Mouse (Mus musculus): ENCODE data around the gene Nemp1. TPM values are rescaled to one million over a fixed set of nuclear protein-coding genes. Genes with fewer than 3 reads are reported as not detected.

The Nemp1 gene
- polyA plus RNA-seq, 1 experiment from 2014 or later: 3.4 TPM

- Histone ChIP-seq H3K4me3 (replicated peaks) (no peak overlapping the region), H3K27ac (replicated peaks) (no peak overlapping the region), H3K4me2 (no peak overlapping the region), H3K36me3 (no peaks in the 10 kb centered on the region), H3K9ac (replicated peaks) (no peak overlapping the region), H3K9me3 (replicated peaks) (no peaks in the 10 kb centered on the region), H3K27me3 (replicated peaks) (0 out of 2 replicates have a peak, but pooled peaks cover 3% of the 10 kb centered on the region), H3K4me1 (peaks cover 14% of the 10 kb centered on the region)
- ATAC-seq (ENCODE audit: low FRiP score): 0 out of 2 replicates have a peak, but pooled peaks have one; percentile 24
- 45% methylated on average over 5 of the region's 5 CpGs for WGBS
Observed at GRCm38 (mm10) chr10:127734434-127734833, 67.7 kb downstream of the Nemp1 start.

- Histone ChIP-seq H3K4me2 (no peak overlapping the region), H3K36me3 (no peaks in the 10 kb centered on the region)
- 78% methylated on average over 2 of the region's 2 CpGs for WGBS
Observed at GRCm38 (mm10) chr10:127736266-127736665, 69.6 kb downstream of the Nemp1 start.

GRCm38 (mm10) chr10:127736916-127737315 is 70.2 kb downstream of the Nemp1 start:
- Histone ChIP-seq H3K4me1 (peaks cover 13% of the 10 kb centered on the region), H3K9ac (replicated peaks) (no peak overlapping the region), H3K27ac (replicated peaks) (no peak overlapping the region), H3K36me3 (peaks cover 6% of the 10 kb centered on the region), H3K4me3 (replicated peaks) (no peak overlapping the region), H3K9me3 (replicated peaks) (no peaks in the 10 kb centered on the region), H3K4me2 (no peak overlapping the region), H3K27me3 (replicated peaks) (0 out of 2 replicates have a peak, but pooled peaks cover 3% of the 10 kb centered on the region)
- WGBS: 73% methylated on average over 4 of the region's 4 CpGs
- no peak for ATAC-seq (ENCODE audit: low FRiP score)

More at GRCm38 (mm10) chr10:127736266-127736665, 69.6 kb downstream of the Nemp1 start:
- no peak overlapping the region for H3K9ac ChIP-seq (replicated peaks)
- ATAC-seq (ENCODE audit: low FRiP score): no peak
- no peak overlapping the region for H3K4me3 ChIP-seq (replicated peaks)
- no peak overlapping the region for H3K27ac ChIP-seq (replicated peaks)
- H3K27me3 ChIP-seq (replicated peaks): 0 out of 2 replicates have a peak, but pooled peaks cover 3% of the 10 kb centered on the region
- H3K4me1 ChIP-seq: peaks cover 15% of the 10 kb centered on the region
- H3K9me3 ChIP-seq (replicated peaks): no peaks in the 10 kb centered on the region

DNA sequence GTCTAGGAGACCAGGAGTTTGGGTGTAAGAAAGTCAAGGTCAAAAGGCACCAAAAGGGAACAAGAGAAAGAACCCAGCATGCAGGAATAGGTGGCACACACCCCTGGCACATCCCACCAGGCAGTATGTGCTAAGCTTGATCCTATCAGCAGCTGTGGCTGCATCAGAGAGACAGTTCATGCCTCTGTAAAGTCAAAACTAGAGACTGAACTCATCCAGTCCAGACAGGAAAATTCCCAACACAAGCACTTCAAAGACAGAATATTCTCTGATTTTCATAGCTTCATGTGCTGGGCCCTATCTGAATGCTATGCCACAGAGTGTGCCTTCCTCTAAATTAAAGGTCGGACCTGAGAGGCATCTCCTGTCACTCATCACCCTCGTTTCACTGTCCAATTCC is 70.9 kb downstream of the Nemp1 start:
- H3K27me3 ChIP-seq (replicated peaks): 0 out of 2 replicates have a peak, but pooled peaks cover 3% of the 10 kb centered on the region
- peaks cover 12% of the 10 kb centered on the region for H3K36me3 ChIP-seq
- no peaks in the 10 kb centered on the region for H3K9me3 ChIP-seq (replicated peaks)
- no peak overlapping the region for H3K27ac ChIP-seq (replicated peaks)
- no peak for ATAC-seq (ENCODE audit: low FRiP score)
- no peak overlapping the region for H3K9ac ChIP-seq (replicated peaks)
- H3K4me2 ChIP-seq: no peak overlapping the region
- H3K4me1 ChIP-seq: peaks cover 13% of the 10 kb centered on the region
- 27% methylated on average over 2 of the region's 2 CpGs for WGBS
- no peak overlapping the region for H3K4me3 ChIP-seq (replicated peaks)

DNA sequence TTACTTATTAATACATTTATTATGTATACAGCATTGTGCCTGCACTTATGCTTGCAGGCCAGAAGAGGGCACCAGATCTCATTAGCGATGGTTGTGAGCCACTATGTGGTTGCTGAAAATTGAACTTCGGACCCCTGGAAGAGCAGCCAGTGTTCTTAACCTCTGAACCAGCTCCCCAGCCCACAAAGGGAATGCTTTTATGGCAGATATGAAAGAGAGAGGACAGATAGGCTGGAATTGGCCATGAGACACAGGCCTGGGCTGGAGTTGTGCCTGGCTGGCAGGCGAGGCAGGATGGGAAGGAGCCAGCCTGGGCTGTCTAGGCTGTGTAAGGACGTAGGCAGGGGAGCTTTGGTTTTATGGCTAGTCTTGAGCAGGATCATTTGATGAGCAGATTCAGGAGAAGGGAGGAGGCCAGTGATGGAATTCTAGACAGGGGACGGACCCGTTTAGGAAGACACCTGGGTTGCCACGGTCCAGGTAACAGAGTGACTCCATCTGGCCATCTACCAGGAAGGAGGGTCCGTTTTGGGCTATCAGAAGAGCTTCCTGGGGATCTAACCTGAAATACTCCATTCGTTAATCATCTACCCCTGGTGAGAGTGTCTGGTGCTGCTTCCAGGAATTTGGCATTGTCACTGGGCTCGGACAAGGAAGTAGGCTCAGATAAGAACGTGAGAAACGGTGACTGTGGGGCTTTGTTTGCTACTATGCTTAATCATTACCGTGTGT is 71.6 kb downstream of the Nemp1 start:
- no peak for ATAC-seq (ENCODE audit: low FRiP score)

DNA sequence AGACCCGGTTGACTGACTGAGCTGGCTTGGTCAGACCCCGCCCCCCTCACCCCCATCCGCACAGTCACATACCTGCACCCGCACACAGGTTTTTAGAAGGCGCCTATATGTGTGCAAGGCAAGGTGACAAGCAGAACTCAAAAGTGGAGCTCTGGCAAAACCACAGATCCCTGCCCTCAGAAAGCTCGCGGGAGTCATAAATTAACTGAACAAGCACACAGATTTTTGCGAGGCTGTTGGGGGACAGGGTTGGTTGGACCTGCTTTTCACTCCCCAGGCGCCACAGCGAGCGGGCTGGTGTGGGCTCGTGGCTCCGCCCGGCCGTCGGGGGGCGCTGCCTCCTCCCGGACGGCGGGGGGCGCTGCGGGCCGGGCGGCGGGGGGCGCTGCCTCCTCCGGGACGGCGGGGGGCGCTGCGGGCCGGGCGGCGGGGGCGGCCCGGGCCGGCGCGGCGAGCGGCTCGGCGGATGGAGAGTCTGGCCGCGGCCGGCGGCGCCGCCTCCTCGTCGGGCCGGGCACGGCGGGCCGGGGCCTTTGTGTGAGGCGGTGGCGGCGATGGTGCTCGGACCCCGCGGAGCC is 72.5 kb downstream of the Nemp1 start, which contains the start of gene Zbtb39:
Gene Zbtb39, plus strand, starts transcription at position 456 of the 578 bp plus-strand sequence.
- H3K9me3 ChIP-seq (replicated peaks): no peaks in the 10 kb centered on the region
- H3K4me3 ChIP-seq (replicated peaks): peak within 1 kb of the TSS; percentile 91
- peak; percentile 85 for ATAC-seq (ENCODE audit: low FRiP score)
- peak within 1 kb of the TSS; percentile 81 for H3K27ac ChIP-seq (replicated peaks)
- H3K27me3 ChIP-seq (replicated peaks): no peaks in the 10 kb centered on the region
- under 1% methylated on average over 59 of the region's 61 CpGs for WGBS
- peak within 1 kb of the TSS; percentile 60 for H3K4me2 ChIP-seq
- H3K9ac ChIP-seq (replicated peaks): peak within 1 kb of the TSS; percentile 93
- peaks cover 13% of the 10 kb centered on the region for H3K4me1 ChIP-seq
- H3K36me3 ChIP-seq: peaks cover 28% of the 10 kb centered on the region

More for the DNA sequence above, 71.6 kb downstream of the Nemp1 start:
- H3K4me2 ChIP-seq: peak overlapping the region; percentile 60; the same call in 1 of the 2 replicates
- 53% methylated on average over 13 of the region's 13 CpGs for WGBS
- H3K9me3 ChIP-seq (replicated peaks): no peaks in the 10 kb centered on the region
- peaks cover 20% of the 10 kb centered on the region for H3K36me3 ChIP-seq
- H3K4me1 ChIP-seq: peaks cover 13% of the 10 kb centered on the region
- H3K9ac ChIP-seq (replicated peaks): no peak overlapping the region
- H3K4me3 ChIP-seq (replicated peaks): no peak overlapping the region
- H3K27me3 ChIP-seq (replicated peaks): 0 out of 2 replicates have a peak, but pooled peaks cover 3% of the 10 kb centered on the region
- no peak overlapping the region for H3K27ac ChIP-seq (replicated peaks)

GRCm38 (mm10) chr10:127739661-127740161 is 73.0 kb downstream of the Nemp1 start:
- Histone ChIP-seq H3K9me3 (replicated peaks) (no peaks in the 10 kb centered on the region), H3K9ac (replicated peaks) (peak overlapping the region; percentile 93), H3K27me3 (replicated peaks) (no peaks in the 10 kb centered on the region), H3K4me3 (replicated peaks) (peak overlapping the region; percentile 91), H3K27ac (replicated peaks) (peak overlapping the region; percentile 81), H3K36me3 (peaks cover 33% of the 10 kb centered on the region), H3K4me2 (peak overlapping the region; percentile 60), H3K4me1 (peaks cover 13% of the 10 kb centered on the region)
- peak; percentile 42 for ATAC-seq (ENCODE audit: low FRiP score)
- under 1% methylated on average over 46 of the region's 55 CpGs for WGBS

- peaks cover 21% of the 10 kb centered on the region for H3K4me1 ChIP-seq
- peaks cover 57% of the 10 kb centered on the region for H3K36me3 ChIP-seq
- no peak overlapping the region for H3K4me2 ChIP-seq
- no peak overlapping the region for H3K27ac ChIP-seq (replicated peaks)
- H3K4me3 ChIP-seq (replicated peaks): no peak overlapping the region
- H3K9ac ChIP-seq (replicated peaks): no peak overlapping the region
- H3K27me3 ChIP-seq (replicated peaks): no peaks in the 10 kb centered on the region
- H3K9me3 ChIP-seq (replicated peaks): no peaks in the 10 kb centered on the region
- 68% methylated on average over 5 of the region's 5 CpGs for WGBS
- ATAC-seq (ENCODE audit: low FRiP score): no peak
Observed at GRCm38 (mm10) chr10:127744661-127745060, 78.0 kb downstream of the Nemp1 start.

DNA sequence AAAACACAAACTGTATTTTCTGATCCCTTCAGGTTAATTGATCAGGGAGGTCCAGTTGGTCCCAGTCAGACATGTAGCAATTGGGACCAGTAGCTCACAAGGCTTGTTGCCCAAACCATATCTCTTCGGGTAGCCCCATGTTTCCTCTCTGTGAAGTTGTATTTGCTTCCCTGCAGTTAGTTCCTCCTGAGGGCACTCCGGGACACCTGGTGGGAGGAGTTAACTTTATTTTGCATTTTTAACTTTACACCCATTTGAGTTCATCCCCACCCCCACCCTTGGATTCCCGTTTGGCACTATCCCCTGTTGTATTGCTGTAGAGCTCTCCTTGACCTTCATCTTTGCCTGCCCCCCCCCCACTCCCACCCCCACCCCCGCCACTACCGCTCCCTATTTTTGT is 79.2 kb downstream of the Nemp1 start:
- Histone ChIP-seq H3K4me2 (no peak overlapping the region), H3K4me1 (peaks cover 16% of the 10 kb centered on the region), H3K9ac (replicated peaks) (no peak overlapping the region), H3K27me3 (replicated peaks) (no peaks in the 10 kb centered on the region), H3K27ac (replicated peaks) (no peak overlapping the region), H3K9me3 (replicated peaks) (no peaks in the 10 kb centered on the region), H3K36me3 (peaks cover 57% of the 10 kb centered on the region), H3K4me3 (replicated peaks) (no peak overlapping the region)
- WGBS: 79% methylated on average over 5 of the region's 5 CpGs
- no peak for ATAC-seq (ENCODE audit: low FRiP score)

DNA sequence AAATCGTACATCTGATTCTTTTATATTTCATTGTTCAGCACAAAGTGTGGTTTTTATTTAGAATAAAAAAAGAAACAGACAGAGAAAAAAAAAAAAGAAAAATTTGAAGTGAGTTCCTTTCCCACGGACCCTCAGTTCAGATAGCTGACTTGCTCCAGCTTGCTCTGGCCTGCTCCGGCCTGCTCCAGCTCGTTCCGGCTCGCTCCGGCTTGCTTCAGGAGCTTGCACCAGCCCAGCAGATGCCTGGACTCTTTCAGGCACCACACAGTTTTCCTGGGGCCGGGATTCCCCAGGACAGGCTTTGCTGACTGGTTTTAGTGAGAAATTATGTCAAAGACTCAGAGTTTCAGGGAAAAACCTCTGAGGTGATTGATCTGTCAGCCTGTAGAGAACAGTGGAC is 80.6 kb downstream of the Nemp1 start:
- Histone ChIP-seq H3K4me3 (replicated peaks) (no peak overlapping the region), H3K4me2 (no peak overlapping the region), H3K9ac (replicated peaks) (no peak overlapping the region), H3K4me1 (peaks cover 12% of the 10 kb centered on the region), H3K36me3 (peaks cover 48% of the 10 kb centered on the region), H3K27ac (replicated peaks) (no peak overlapping the region), H3K27me3 (replicated peaks) (no peaks in the 10 kb centered on the region), H3K9me3 (replicated peaks) (no peaks in the 10 kb centered on the region)
- 96% methylated on average over 8 of the region's 8 CpGs for WGBS
- ATAC-seq (ENCODE audit: low FRiP score): no peak

- no peaks in the 10 kb centered on the region for H3K27me3 ChIP-seq (replicated peaks)
- H3K4me1 ChIP-seq: peaks cover 12% of the 10 kb centered on the region
- no peak overlapping the region for H3K27ac ChIP-seq (replicated peaks)
- no peaks in the 10 kb centered on the region for H3K9me3 ChIP-seq (replicated peaks)
- H3K9ac ChIP-seq (replicated peaks): no peak overlapping the region; the same call in 1 of the 2 replicates
- ATAC-seq (ENCODE audit: low FRiP score): no peak
- H3K4me3 ChIP-seq (replicated peaks): no peak overlapping the region
- peaks cover 30% of the 10 kb centered on the region for H3K36me3 ChIP-seq
- H3K4me2 ChIP-seq: peak overlapping the region; percentile 46
- 8% methylated on average over 8 of the region's 8 CpGs for WGBS
Observed at GRCm38 (mm10) chr10:127748847-127749612, 82.3 kb downstream of the Nemp1 start.
